Mouse (Mus musculus) left cerebral cortex, postnatal 14 days (tissue): ENCODE results near the gene Tmem132e. TPM values are rescaled to one million over a fixed set of nuclear protein-coding genes. Genes with fewer than 3 reads are reported as not detected.

Experiments
- DNase-seq, 2 experiments: peaks; one replicate each; pipeline ENCODE4 v3.0.0; 2021 to 2022; ENCODE audit warnings: low spot score in 2 of 2, mixed read lengths in 1 of 2
- intact Hi-C: fragments of 180-260 bp; cut with DNase I; formaldehyde crosslinking; loops from one replicate; pipeline ENCODE4 v1.15.1; 2025
- long read RNA-seq, 2 experiments: library from polyadenylated mRNA; stranded (forward); transcript quantifications; one replicate each; pipeline ENCODE4 v2.0.0; 2021
- total RNA-seq, 2 experiments: library from RNA; stranded (reverse); gene quantifications; 2 replicates each; pipeline ENCODE4 v1.2.3; 2021

Tmem132e gene
- 10 to 100 TPM; 14.7 to 21.9 TPM for total RNA-seq
- long read RNA-seq, experiment 1, full-length matches to known transcripts = 6 of 10 reads
- long read RNA-seq, experiment 1, partial matches to known transcripts = 1 of 10 reads
- long read RNA-seq, experiment 1, other reads (novel, unspliced or antisense) = 3 of 10 reads
- long read RNA-seq, experiment 2, full-length matches to known transcripts = 4 of 8 reads
- long read RNA-seq, experiment 2, partial matches to known transcripts = 2 of 8 reads
- long read RNA-seq, experiment 2, other reads (novel, unspliced or antisense) = 2 of 8 reads

- intact Hi-C loops = loop anchor here (5.0 to 10.0 kb wide), 3 partner anchors 134 to 496 kb away; no protein-coding TSS in a partner anchor
- peak in 1 of 2 experiments; percentile 36 for DNase-seq
Observed at GRCm38 (mm10) chr11:82388371-82389313, at the start of gene Tmem132e. TSS of gene Tmem132e (plus strand) at chr11:82388900.

DNA sequence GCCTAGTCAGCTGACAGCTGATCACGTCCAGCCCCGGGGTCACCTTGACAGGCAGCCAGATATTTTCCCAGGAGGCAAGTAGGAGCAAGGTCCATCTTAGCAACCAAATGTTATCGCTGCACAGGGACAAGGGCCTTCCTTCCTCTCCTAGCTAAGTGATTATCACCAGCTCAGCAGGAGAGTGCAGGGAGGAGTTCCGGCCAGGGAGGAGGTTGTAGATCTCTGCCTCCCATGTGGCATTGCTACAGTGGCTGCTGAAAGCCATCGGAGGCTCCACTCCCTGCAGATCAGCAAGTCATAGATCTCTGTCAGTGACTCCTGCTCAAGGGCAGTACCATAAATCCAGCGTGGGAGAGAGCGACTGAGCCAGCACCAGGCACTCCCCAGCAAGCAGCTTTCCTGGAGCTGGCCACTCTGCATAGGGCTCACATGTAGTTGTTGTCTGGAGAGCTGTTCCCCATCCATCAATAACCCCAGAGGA lies 48.7 kb upstream of the Tmem132e start:
- intact Hi-C loops = no loop called here
- no peak for DNase-seq

GRCm38 (mm10) chr11:82340416-82340815 lies 48.3 kb upstream of the Tmem132e start:
- intact Hi-C loops = no loop called here
- DNase-seq = no peak

- no peak for DNase-seq
- intact Hi-C loops = no loop called here
Observed at GRCm38 (mm10) chr11:82340900-82341299, 47.8 kb upstream of the Tmem132e start.

- intact Hi-C loops = no loop called here
- DNase-seq = peak; percentile 49 to 70
Observed at GRCm38 (mm10) chr11:82351039-82351438, 37.7 kb upstream of the Tmem132e start.

GRCm38 (mm10) chr11:82370151-82370550 lies 18.5 kb upstream of the Tmem132e start:
- no peak for DNase-seq
- intact Hi-C loops = no loop called here

DNA sequence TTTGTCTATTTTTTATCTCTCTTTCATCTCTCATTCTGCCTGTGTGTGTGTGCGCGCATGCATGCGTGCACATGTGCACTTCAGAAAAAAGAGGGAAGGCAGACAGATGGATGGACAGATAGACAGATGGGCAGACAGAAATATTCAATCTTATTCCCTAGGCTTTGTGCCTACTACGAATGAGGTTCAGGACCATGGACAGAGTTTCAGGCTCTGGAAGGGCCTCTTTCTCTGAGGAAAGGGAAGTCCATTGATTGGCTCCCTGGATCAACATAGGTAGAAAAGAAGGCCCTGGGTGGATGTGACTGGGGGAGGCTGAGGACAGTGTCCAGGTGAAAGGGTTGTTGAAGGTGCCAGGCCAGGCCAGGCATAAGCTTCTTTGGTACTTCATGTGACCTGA lies 17.1 kb upstream of the Tmem132e start:
- DNase-seq = no peak
- intact Hi-C loops = no loop called here

DNA sequence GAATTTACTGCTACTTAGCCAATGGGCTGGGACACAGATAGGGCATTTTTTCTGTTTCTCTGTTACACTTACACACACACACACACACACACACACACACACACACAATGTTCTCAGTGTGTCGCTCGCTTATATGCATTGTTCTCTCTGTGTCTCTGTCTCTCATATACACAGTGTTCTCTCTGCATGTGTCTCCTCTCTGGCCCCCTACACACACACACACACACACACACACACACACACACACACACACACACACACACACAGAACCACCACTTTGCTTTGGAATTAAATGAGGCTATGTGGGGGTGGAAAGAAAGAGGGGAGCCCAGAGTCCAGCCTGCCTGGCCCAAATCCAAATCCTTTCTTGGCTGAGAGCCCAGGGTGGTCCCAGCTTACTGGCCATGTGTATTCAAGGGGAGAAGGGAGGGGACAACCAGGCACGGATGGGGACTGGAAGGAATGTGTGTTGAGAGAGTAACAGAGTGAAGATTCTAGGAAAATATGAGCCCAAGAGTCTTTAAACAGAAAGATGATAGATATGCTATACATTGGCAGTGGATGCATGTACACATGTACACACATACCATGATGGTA lies 8.0 kb upstream of the Tmem132e start:
- DNase-seq = peak; percentile 29 to 32
- intact Hi-C loops = loop anchor here (10.0 kb wide), 2 partner anchors 126 to 504 kb away; no protein-coding TSS in a partner anchor

DNA sequence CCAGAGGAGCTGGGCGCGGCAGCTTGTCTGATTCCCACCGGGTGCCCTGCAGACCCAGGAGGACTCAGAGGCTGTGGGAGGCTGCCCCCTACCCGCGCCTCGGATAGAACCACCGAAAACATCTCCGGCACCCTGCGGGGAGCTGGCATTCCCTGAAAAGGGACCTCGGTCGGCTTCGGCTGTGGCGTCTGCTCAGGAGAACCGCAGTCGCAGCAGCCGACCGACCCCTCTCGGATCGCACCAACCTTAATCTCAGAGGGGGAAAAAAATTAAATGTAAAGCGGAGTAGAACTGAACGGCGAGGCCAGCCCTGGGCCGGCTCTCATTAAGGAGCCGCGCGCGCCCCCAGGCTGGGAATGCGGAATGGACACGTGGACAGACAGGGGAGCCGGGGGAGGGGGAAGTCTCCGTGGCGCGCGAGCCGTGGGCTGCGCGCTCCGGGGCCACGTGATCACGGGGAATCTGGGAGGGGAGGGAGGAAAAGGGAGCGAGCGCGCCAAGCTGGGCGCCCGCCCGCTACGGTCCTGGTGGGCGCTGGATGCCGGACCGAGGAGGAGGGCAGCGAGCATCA lies 1.6 kb upstream of the Tmem132e start:
- intact Hi-C loops = loop anchor here (5.0 to 10.0 kb wide), 3 partner anchors 132 to 498 kb away; no protein-coding TSS in a partner anchor
- peak; percentile 83 to 85 for DNase-seq

GRCm38 (mm10) chr11:82387711-82388341 lies 874 bp upstream of the Tmem132e start:
- peak in 1 of 2 experiments; percentile 23 for DNase-seq
- intact Hi-C loops = loop anchor here (5.0 to 10.0 kb wide), 3 partner anchors 133 to 497 kb away; no protein-coding TSS in a partner anchor

- intact Hi-C loops = loop anchor here (5.0 to 10.0 kb wide), 3 partner anchors 135 to 495 kb away; no protein-coding TSS in a partner anchor
Observed at GRCm38 (mm10) chr11:82389396-82390291, 944 bp downstream of the Tmem132e start.

GRCm38 (mm10) chr11:82392341-82392740 lies 3.6 kb downstream of the Tmem132e start:
- DNase-seq = peak; percentile 43 to 53
- intact Hi-C loops = no loop called here

More at GRCm38 (mm10) chr11:82389396-82390291, 944 bp downstream of the Tmem132e start:
- DNase-seq = peak in 1 of 2 experiments; percentile 17

- intact Hi-C loops = loop anchor here (2.0 kb wide), 1 partner anchor 165 kb away; no protein-coding TSS in a partner anchor
- DNase-seq = no peak
Observed at GRCm38 (mm10) chr11:82399621-82400020, 10.9 kb downstream of the Tmem132e start.

GRCm38 (mm10) chr11:82405641-82406040 lies 16.9 kb downstream of the Tmem132e start:
- no peak for DNase-seq
- intact Hi-C loops = no loop called here

DNA sequence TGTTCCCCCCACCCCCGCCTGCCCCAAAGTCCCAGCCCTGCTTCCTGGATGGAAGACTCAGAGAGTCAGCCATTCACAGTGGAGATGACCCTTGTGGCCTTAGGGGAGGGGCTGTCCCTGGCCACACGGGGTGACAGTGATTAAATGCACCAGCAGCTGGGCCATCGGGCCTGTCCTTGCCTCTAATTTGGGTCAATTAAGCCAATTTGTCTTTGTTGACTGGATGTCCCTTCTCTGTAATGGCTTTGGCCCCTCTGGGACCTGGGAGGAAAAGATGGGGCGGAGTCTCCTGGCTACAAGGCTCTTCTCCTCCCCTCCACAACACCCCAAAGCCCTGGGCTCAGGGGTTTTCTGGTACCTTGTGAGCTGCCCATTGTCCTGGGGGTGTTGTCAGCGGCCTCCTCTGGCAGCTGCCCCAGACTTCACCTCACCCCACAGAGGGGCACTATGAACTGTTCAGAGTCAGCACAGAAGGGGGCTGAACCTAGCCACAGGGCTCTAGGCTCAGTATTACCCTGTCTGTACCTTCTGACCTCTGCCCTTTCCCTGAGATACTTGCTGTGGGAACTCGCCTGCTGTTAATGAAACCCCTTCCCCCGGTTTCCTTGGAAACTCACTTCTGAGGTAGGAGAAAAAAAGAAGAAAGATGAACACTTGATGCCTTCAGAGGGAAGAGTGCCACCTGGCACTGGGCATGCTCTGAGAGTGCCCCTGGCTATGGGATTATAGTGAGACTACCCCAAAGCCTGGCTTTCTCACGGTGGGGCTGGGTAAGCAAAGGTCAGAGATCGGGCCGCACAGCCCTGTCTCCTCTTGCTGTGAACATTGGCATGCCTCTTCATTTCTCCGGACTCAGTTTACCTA lies 17.9 kb downstream of the Tmem132e start:
- intact Hi-C loops = no loop called here
- DNase-seq = no peak

GRCm38 (mm10) chr11:82412496-82412895 lies 23.8 kb downstream of the Tmem132e start:
- DNase-seq = no peak
- intact Hi-C loops = no loop called here
